Mouse (Mus musculus): ENCODE results near the gene Gm19426. TPM values are rescaled to one million over a fixed set of nuclear protein-coding genes. Genes with fewer than 3 reads are reported as not detected.

Gm19426 gene
- polyA plus RNA-seq, 1 experiment from 2014 or later: 4.6 TPM

- Histone ChIP-seq H3K27me3 (replicated peaks; ENCODE audit: control insufficient read depth, insufficient read depth, low read length) (no peaks in the 10 kb centered on the region), H3K36me3 (ENCODE audit: control insufficient read depth, insufficient read depth, low read length) (no peaks in the 10 kb centered on the region), H3K4me3 (ENCODE audit: low read depth, low read length) (no peak overlapping the region), H3K9me3 (ENCODE audit: control insufficient read depth, low read length) (no peaks in the 10 kb centered on the region), H3K9ac (ENCODE audit: low read length) (no peak overlapping the region), H3K27ac (ENCODE audit: low read depth) (no peak overlapping the region), H3K4me1 (replicated peaks; ENCODE audit: control insufficient read depth, insufficient read depth, low read length) (peaks cover 13% of the 10 kb centered on the region), H3K4me2 (ENCODE audit: low read length) (no peak overlapping the region)
- ATAC-seq (replicated peaks; ENCODE audit: low FRiP score, low TSS enrichment, low read depth) (no peak), DNase-seq (ENCODE audit: low spot score) (no peak)
- 81% methylated on average over 6 of the region's 6 CpGs for WGBS
Observed at GRCm38 (mm10) chr2:84775665-84776064, 32.2 kb upstream of the Gm19426 start.

- peak; percentile 53; the same call in 1 of the 2 replicates for ATAC-seq (replicated peaks; ENCODE audit: low FRiP score, low TSS enrichment, low read depth)
- H3K9ac ChIP-seq (ENCODE audit: low read length): peak within 1 kb of the TSS; percentile 35
- DNase-seq (ENCODE audit: low spot score): no peak
Observed at GRCm38 (mm10) chr2:84775241-84775640, 31.8 kb upstream of the Gm19426 start, which contains the start of gene Serping1. Gene Serping1, minus strand, starts transcription at chr2:84775444.

DNA sequence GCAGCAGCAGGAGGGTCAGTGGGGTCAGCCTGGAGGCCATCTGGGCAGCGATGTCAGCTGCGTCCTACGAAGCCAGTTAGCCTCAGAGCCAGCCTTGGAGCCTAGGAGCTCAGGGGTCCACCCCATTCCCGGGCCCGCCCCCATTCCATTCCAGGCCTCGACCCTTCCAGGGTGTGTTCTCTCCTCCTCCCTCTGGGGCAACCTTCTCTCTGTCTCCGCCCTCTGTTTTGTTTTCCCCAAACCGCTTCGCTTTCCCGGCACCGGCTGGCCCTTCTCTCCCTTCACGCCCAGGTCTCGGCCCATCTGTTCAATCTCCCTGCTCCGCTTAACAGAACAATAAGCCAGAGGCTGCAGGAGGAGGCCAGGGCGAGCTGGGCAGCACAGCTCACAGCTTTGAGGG, 31.3 kb upstream of the Gm19426 start:
- Histone ChIP-seq H3K4me3 (ENCODE audit: low read depth, low read length) (peak overlapping the region; percentile 28), H3K4me2 (ENCODE audit: low read length) (peak overlapping the region; percentile 58), H3K9me3 (ENCODE audit: control insufficient read depth, low read length) (no peaks in the 10 kb centered on the region), H3K36me3 (ENCODE audit: control insufficient read depth, insufficient read depth, low read length) (no peaks in the 10 kb centered on the region), H3K27me3 (replicated peaks; ENCODE audit: control insufficient read depth, insufficient read depth, low read length) (no peaks in the 10 kb centered on the region), H3K9ac (ENCODE audit: low read length) (peak overlapping the region; percentile 35), H3K27ac (ENCODE audit: low read depth) (peak overlapping the region; percentile 73), H3K4me1 (replicated peaks; ENCODE audit: control insufficient read depth, insufficient read depth, low read length) (peaks cover 13% of the 10 kb centered on the region)
- WGBS: 3% methylated on average over 15 of the region's 15 CpGs
- ATAC-seq (replicated peaks; ENCODE audit: low FRiP score, low TSS enrichment, low read depth) (peak; percentile 90), DNase-seq (ENCODE audit: low spot score) (peak; percentile 74)

More at GRCm38 (mm10) chr2:84775241-84775640, 31.8 kb upstream of the Gm19426 start, which contains the start of gene Serping1:
- Histone ChIP-seq H3K36me3 (ENCODE audit: control insufficient read depth, insufficient read depth, low read length) (no peaks in the 10 kb centered on the region), H3K9me3 (ENCODE audit: control insufficient read depth, low read length) (no peaks in the 10 kb centered on the region), H3K4me2 (ENCODE audit: low read length) (peak within 1 kb of the TSS; percentile 58), H3K4me3 (ENCODE audit: low read depth, low read length) (peak within 1 kb of the TSS; percentile 28), H3K4me1 (replicated peaks; ENCODE audit: control insufficient read depth, insufficient read depth, low read length) (peaks cover 13% of the 10 kb centered on the region), H3K27me3 (replicated peaks; ENCODE audit: control insufficient read depth, insufficient read depth, low read length) (no peaks in the 10 kb centered on the region), H3K27ac (ENCODE audit: low read depth) (peak within 1 kb of the TSS; percentile 73)
- 40% methylated on average over 9 of the region's 9 CpGs for WGBS

DNA sequence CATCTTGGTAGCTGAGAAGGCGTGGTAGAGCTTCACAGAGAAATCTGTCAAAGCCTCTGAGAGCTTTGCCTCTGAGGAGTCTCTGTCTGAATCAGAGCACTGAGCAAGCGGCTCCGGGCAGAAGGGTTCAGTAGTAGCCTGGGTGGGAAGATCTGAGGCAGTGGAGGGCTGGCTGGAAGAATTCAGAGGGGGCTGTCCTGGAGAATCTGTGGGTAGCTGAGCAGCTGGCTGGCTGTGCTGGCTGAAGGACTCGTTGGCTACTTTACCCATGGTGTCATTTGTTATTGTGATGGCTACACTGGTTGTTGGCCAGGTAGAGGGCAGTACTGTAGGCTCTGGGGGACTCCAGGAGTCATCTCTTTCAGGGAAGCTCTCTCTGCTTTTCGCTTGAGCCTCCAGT, 29.7 kb upstream of the Gm19426 start:
- Histone ChIP-seq H3K4me2 (ENCODE audit: low read length) (no peak overlapping the region), H3K36me3 (ENCODE audit: control insufficient read depth, insufficient read depth, low read length) (0 out of 2 replicates have a peak, but pooled peaks cover 7% of the 10 kb centered on the region), H3K9ac (ENCODE audit: low read length) (no peak overlapping the region), H3K27ac (ENCODE audit: low read depth) (no peak overlapping the region), H3K4me1 (replicated peaks; ENCODE audit: control insufficient read depth, insufficient read depth, low read length) (peaks cover 13% of the 10 kb centered on the region), H3K9me3 (ENCODE audit: control insufficient read depth, low read length) (no peaks in the 10 kb centered on the region), H3K4me3 (ENCODE audit: low read depth, low read length) (no peak overlapping the region), H3K27me3 (replicated peaks; ENCODE audit: control insufficient read depth, insufficient read depth, low read length) (no peaks in the 10 kb centered on the region)
- 75% methylated on average over 5 of the region's 5 CpGs for WGBS
- DNase-seq (ENCODE audit: low spot score) (no peak), ATAC-seq (replicated peaks; ENCODE audit: low FRiP score, low TSS enrichment, low read depth) (no peak)

GRCm38 (mm10) chr2:84772454-84772853, 29.0 kb upstream of the Gm19426 start:
- H3K4me2 ChIP-seq (ENCODE audit: low read length): no peak overlapping the region
- ATAC-seq (replicated peaks; ENCODE audit: low FRiP score, low TSS enrichment, low read depth): no peak
- H3K9me3 ChIP-seq (ENCODE audit: control insufficient read depth, low read length): no peaks in the 10 kb centered on the region
- H3K4me3 ChIP-seq (ENCODE audit: low read depth, low read length): no peak overlapping the region
- H3K4me1 ChIP-seq (replicated peaks; ENCODE audit: control insufficient read depth, insufficient read depth, low read length): peaks cover 13% of the 10 kb centered on the region
- H3K36me3 ChIP-seq (ENCODE audit: control insufficient read depth, insufficient read depth, low read length): 0 out of 2 replicates have a peak, but pooled peaks cover 7% of the 10 kb centered on the region
- no peak overlapping the region for H3K27ac ChIP-seq (ENCODE audit: low read depth)
- no peak overlapping the region for H3K9ac ChIP-seq (ENCODE audit: low read length)
- DNase-seq (ENCODE audit: low spot score): no peak
- no peaks in the 10 kb centered on the region for H3K27me3 ChIP-seq (replicated peaks; ENCODE audit: control insufficient read depth, insufficient read depth, low read length)
- 90% methylated on average over 4 of the region's 4 CpGs for WGBS

DNA sequence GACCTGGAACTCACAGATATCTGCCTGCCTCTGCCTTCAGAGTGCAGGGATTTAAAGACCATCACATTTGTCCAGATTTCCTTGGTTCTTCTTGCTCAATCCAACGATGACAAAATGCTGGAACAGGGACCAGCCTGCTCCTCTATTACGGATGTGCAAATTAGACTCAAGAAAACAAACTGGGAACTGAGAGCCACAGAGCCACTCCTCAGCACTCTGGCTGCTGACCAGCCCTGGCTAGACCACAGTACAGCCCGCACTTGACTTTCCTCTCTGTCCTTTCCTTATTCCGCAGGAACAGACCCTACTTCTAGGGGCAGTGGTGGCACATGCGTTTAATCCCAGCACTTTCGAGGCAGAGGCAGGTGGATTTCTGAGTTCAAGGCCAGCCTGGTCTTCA, 27.0 kb upstream of the Gm19426 start:
- Histone ChIP-seq H3K9ac (ENCODE audit: low read length) (no peak overlapping the region), H3K4me2 (ENCODE audit: low read length) (no peak overlapping the region), H3K36me3 (ENCODE audit: control insufficient read depth, insufficient read depth, low read length) (0 out of 2 replicates have a peak, but pooled peaks cover 13% of the 10 kb centered on the region), H3K9me3 (ENCODE audit: control insufficient read depth, low read length) (no peaks in the 10 kb centered on the region), H3K4me3 (ENCODE audit: low read depth, low read length) (no peak overlapping the region), H3K4me1 (replicated peaks; ENCODE audit: control insufficient read depth, insufficient read depth, low read length) (peaks cover 13% of the 10 kb centered on the region), H3K27ac (ENCODE audit: low read depth) (no peak overlapping the region), H3K27me3 (replicated peaks; ENCODE audit: control insufficient read depth, insufficient read depth, low read length) (no peaks in the 10 kb centered on the region)
- ATAC-seq (replicated peaks; ENCODE audit: low FRiP score, low TSS enrichment, low read depth) (no peak), DNase-seq (ENCODE audit: low spot score) (no peak)
- 80% methylated on average over 6 of the region's 6 CpGs for WGBS

- H3K4me2 ChIP-seq (ENCODE audit: low read length): no peak overlapping the region
- no peak overlapping the region for H3K4me3 ChIP-seq (ENCODE audit: low read depth, low read length)
- no peak overlapping the region for H3K9ac ChIP-seq (ENCODE audit: low read length)
- H3K27me3 ChIP-seq (replicated peaks; ENCODE audit: control insufficient read depth, insufficient read depth, low read length): no peaks in the 10 kb centered on the region
- WGBS: 83% methylated on average over 1 of the region's 1 CpGs
- no peak overlapping the region for H3K27ac ChIP-seq (ENCODE audit: low read depth)
- H3K36me3 ChIP-seq (ENCODE audit: control insufficient read depth, insufficient read depth, low read length): 0 out of 2 replicates have a peak, but pooled peaks cover 10% of the 10 kb centered on the region
- DNase-seq (ENCODE audit: low spot score) (no peak), ATAC-seq (replicated peaks; ENCODE audit: low FRiP score, low TSS enrichment, low read depth) (no peak)
- no peaks in the 10 kb centered on the region for H3K9me3 ChIP-seq (ENCODE audit: control insufficient read depth, low read length)
- H3K4me1 ChIP-seq (replicated peaks; ENCODE audit: control insufficient read depth, insufficient read depth, low read length): no peaks in the 10 kb centered on the region
Observed at GRCm38 (mm10) chr2:84762818-84763217, 19.4 kb upstream of the Gm19426 start.

DNA sequence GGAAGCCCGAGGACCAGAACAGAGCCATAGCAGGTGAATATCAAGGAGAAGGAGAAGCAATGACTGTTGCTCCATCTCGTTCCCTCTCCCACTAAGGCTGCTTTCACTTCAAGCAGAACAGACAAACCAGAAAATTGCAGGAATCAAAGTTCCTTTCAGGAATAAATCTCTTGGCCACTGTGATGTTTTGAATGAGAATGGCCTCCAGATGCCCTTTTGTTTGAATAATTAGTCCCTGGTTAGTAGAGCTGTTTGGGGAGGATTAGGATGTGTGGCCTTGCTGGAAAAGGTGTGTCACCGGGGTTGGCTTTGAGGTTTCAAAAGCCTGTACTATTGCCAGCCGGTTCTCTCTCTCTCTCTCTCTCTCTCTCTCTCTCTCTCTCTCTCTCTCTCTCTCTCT, 18.8 kb upstream of the Gm19426 start:
- DNase-seq (ENCODE audit: low spot score) (no peak), ATAC-seq (replicated peaks; ENCODE audit: low FRiP score, low TSS enrichment, low read depth) (no peak)
- Histone ChIP-seq H3K36me3 (ENCODE audit: control insufficient read depth, insufficient read depth, low read length) (0 out of 2 replicates have a peak, but pooled peaks cover 10% of the 10 kb centered on the region), H3K4me2 (ENCODE audit: low read length) (no peak overlapping the region), H3K9me3 (ENCODE audit: control insufficient read depth, low read length) (no peaks in the 10 kb centered on the region), H3K4me1 (replicated peaks; ENCODE audit: control insufficient read depth, insufficient read depth, low read length) (no peaks in the 10 kb centered on the region), H3K9ac (ENCODE audit: low read length) (no peak overlapping the region), H3K4me3 (ENCODE audit: low read depth, low read length) (no peak overlapping the region), H3K27ac (ENCODE audit: low read depth) (no peak overlapping the region), H3K27me3 (replicated peaks; ENCODE audit: control insufficient read depth, insufficient read depth, low read length) (no peaks in the 10 kb centered on the region)
- 62% methylated on average over 4 of the region's 4 CpGs for WGBS

GRCm38 (mm10) chr2:84761840-84762239, 18.4 kb upstream of the Gm19426 start:
- H3K4me1 ChIP-seq (replicated peaks; ENCODE audit: control insufficient read depth, insufficient read depth, low read length): no peaks in the 10 kb centered on the region
- H3K27me3 ChIP-seq (replicated peaks; ENCODE audit: control insufficient read depth, insufficient read depth, low read length): no peaks in the 10 kb centered on the region
- no peak for ATAC-seq (replicated peaks; ENCODE audit: low FRiP score, low TSS enrichment, low read depth)
- H3K27ac ChIP-seq (ENCODE audit: low read depth): no peak overlapping the region
- H3K4me2 ChIP-seq (ENCODE audit: low read length): no peak overlapping the region
- no peaks in the 10 kb centered on the region for H3K9me3 ChIP-seq (ENCODE audit: control insufficient read depth, low read length)
- H3K9ac ChIP-seq (ENCODE audit: low read length): no peak overlapping the region
- 91% methylated on average over 1 of the region's 1 CpGs for WGBS
- DNase-seq (ENCODE audit: low spot score): no peak
- 0 out of 2 replicates have a peak, but pooled peaks cover 5% of the 10 kb centered on the region for H3K36me3 ChIP-seq (ENCODE audit: control insufficient read depth, insufficient read depth, low read length)
- no peak overlapping the region for H3K4me3 ChIP-seq (ENCODE audit: low read depth, low read length)
